In genomic region chr10:37259186-37259585, GRCm38 (mm10) we compare ENCODE assay signal across 21 mouse cellular contexts.
"Had no signal": no experiment of that assay in that cellular context is flagged by ENCODE, and none has a peak within 500 bp of the region (broad histone marks: within the 10 kb centered on the region; RNA-seq: fewer than 3 reads in every experiment).

No protein-coding gene starts in this region.

- ATAC-seq: liver, postnatal 0 days; lung, postnatal 0 days had no signal

- H3K9ac ChIP-seq: limb, embryonic 12.5 days; limb, embryonic 15.5 days; liver, embryonic 14.5 days; liver, postnatal 0 days; lung, embryonic 14.5 days; neural tube, embryonic 12.5 days; neural tube, embryonic 15.5 days had no signal

- H3K36me3 ChIP-seq: limb, embryonic 12.5 days; limb, embryonic 15.5 days; neural tube, embryonic 12.5 days; neural tube, embryonic 15.5 days had no signal

- H3K4me3 ChIP-seq: limb, embryonic 12.5 days; limb, embryonic 15.5 days; neural tube, embryonic 12.5 days; neural tube, embryonic 15.5 days had no signal

- H3K4me2 ChIP-seq: limb, embryonic 12.5 days; limb, embryonic 15.5 days; liver, embryonic 11.5 days; lung, embryonic 14.5 days; midbrain, embryonic 11.5 days; neural tube, embryonic 12.5 days; neural tube, embryonic 15.5 days had no signal

- H3K9me3 ChIP-seq: limb, embryonic 12.5 days; limb, embryonic 15.5 days; neural tube, embryonic 12.5 days; neural tube, embryonic 15.5 days had no signal

- H3K27ac ChIP-seq: limb, embryonic 12.5 days; limb, embryonic 15.5 days; liver, embryonic 14.5 days; neural tube, embryonic 12.5 days; neural tube, embryonic 15.5 days had no signal

- DNase-seq: kidney, adult 8-10 months; kidney, postnatal 14 days; kidney, postnatal 4 days; left cerebral cortex, postnatal 4 days; liver, postnatal 0 days; lung, embryonic 14.5 days; midbrain, embryonic 14.5 days; right cerebral cortex, adult 18-20 months; right cerebral cortex, postnatal 14 days; right cerebral cortex, postnatal 4 days; spleen, adult 18-20 months; thymus, adult 18-20 months; thymus, postnatal 4 days had no signal

- H3K27me3 ChIP-seq: limb, embryonic 12.5 days; limb, embryonic 15.5 days; neural tube, embryonic 12.5 days; neural tube, embryonic 15.5 days had no signal

- H3K4me1 ChIP-seq: limb, embryonic 12.5 days; limb, embryonic 15.5 days; neural tube, embryonic 12.5 days; neural tube, embryonic 15.5 days had no signal
